Mouse (Mus musculus) testis, postnatal 10 days (tissue): Measurements from ENCODE around the gene Sfxn3.
A peak's percentile ranks its signal among the peaks of the same experiment; 100 is the strongest.

Experiments
- DNase-seq: peaks from one replicate; pipeline ENCODE4 v3.0.0; 2021; ENCODE audit warnings: low spot score

The Sfxn3 gene

DNA sequence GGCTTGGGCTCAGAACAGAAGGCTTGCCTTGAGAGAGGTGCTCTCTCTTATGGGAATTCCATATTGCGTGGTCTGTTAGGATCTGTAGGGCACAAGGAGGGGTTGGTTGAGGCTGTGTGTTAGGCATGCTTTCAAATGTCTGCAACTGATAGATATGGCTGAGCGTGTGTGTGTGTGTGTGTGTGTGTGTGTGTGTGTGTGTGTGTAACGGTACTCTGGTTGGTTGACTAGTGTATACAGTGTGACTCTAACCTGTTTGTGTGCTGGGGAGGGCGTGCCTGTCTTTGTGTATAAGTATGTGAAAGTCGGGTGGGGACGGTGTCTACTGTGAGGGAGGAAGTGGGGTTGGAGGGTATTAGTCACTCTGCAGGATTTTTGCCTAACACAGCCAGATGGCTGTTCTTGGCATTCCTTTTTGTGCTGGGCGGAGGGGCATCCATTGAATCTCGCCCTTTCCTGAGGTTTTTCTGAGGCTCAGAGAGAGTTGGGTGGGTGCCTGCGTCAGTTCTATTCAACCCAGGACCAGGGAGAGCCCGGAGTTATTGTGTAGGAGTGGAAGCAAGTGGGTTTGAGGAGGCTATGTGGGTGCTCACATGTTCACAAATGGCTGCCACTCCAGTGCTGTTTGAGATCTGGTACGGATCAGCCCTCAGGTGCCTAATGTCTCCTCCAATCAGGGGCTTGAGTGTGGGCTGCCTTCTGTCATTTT lies 786 bp downstream of the Sfxn3 start:
- DNase-seq = peak; percentile 62

- no peak for DNase-seq
These were observed 1.5 kb downstream of the Sfxn3 start for GRCm38 (mm10) chr19:45048644-45049365.

- no peak for DNase-seq
These were observed 2.2 kb downstream of the Sfxn3 start for GRCm38 (mm10) chr19:45049523-45049922.

DNA sequence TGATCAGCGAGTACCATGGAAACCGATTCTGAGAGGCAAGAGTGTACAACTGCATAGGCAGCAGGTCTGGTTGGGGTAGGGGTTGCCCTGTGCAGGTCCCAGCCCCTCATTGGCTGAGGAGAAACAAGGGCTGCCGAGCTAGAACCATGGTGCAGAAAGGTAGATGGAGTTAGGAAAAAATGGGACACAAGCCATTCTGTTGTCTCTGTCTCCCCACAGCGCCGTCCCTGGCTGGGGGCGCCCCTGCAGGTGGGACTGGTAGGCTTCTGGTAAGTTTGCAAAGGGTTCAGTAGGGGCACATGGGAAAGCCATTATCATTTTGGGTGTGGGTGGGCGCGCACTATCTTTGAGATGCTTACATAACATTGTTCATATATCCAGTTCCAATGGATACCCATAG lies 6.1 kb downstream of the Sfxn3 start:
- no peak for DNase-seq

- no peak for DNase-seq
These were observed 7.8 kb downstream of the Sfxn3 start for GRCm38 (mm10) chr19:45054892-45055690.

GRCm38 (mm10) chr19:45056364-45056763 lies 9.1 kb downstream of the Sfxn3 start:
- DNase-seq = peak; percentile 47

DNA sequence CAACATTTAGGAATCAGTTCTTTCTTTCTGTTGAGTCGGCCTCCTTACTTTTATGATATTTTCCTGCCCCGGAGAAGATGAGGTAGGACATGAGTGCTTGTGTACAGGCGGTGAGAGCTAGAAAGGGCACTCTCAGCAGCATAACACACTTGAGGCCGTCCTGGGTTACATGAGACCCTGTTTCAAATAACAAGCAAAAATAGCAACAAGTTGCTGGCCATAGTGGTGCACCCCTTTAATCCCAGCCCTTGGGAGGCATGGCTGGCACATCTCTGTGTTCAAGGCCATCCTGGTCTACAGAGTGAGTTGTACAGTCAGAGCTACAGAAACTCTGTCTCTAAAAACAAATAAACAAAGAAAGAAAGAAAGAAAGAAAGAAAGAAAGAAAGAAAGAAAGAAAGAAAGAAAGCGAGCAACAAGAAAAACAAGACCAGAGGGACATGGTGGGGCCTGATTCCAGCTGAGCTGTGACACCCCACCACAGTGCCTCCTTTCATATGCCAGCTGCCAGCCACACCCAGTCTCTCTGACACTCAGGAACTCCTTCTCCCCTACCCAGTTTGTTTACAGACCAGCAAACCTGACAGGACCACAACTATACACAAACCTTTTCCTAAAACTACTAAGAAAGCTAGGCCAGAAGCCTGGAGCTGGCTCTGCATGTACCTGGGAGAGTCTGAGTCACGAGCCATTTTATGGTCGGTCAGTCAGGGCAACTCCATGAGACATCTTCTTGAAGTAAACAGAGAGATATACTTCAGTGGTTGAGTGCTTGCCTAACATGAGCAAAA lies 9.8 kb downstream of the Sfxn3 start:
- DNase-seq = no peak

GRCm38 (mm10) chr19:45057724-45058112 lies 10.4 kb downstream of the Sfxn3 start:
- DNase-seq = no peak

DNA sequence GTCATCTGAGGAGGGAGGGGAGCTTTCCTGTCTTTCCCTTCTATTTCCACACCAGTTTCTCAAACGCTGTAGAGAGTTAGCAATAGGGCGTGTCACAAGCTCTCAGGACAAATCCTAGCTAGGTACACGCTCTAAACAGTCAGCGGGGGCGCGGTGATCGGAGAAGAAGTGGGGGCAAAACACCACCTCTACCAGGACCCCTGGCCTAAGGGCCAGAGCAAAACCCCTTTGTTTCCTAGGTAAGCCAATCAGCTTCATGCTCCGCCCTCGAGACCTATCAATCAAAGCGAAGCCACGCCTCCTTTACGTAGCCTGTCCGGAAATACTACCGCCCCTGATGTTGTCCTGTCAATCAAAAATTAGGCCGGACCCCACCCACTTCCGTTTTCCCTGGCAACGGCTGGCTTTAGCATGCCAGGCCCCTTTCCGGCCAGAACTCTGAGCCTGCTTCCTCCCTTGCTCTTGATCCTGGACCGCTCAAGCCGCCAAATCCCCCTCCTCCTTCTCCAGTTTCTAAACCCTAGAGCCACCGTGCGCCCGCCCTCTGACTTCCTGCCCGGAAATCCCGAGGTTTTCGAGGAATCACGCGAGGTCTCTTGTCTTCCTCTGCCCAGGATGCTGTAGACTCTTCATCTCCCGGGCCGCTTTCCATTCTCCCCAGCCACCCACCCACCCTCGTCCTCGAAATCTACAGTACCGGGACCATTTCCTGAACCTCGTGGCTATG lies 11.0 kb downstream of the Sfxn3 start:
- peak; percentile 95 for DNase-seq

DNA sequence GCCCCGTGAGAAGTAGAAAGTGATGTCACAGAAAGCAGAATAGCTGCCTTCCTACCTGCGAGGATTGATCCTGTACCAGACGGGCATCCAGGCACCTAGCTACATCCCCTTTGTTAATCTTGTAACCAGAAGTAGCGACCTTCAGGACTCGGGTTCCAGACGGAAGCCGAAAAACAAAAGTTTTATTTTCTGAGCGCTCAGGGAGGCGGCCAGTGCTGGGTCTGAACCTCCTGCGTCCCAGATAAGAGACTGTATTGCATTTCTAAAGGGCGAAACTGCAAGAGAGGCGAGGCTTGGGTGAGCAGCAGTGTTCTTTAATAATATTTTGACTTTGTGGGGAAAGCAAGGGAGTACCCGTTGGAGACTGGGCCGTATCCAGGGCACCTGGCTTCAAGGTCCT lies 11.5 kb downstream of the Sfxn3 start:
- DNase-seq = peak; percentile 53

GRCm38 (mm10) chr19:45063565-45064292 lies 16.4 kb downstream of the Sfxn3 start:
- peak; percentile 58 for DNase-seq

- peak; percentile 43 for DNase-seq
These were observed 17.9 kb downstream of the Sfxn3 start for GRCm38 (mm10) chr19:45065226-45065625.

- DNase-seq = no peak
These were observed 19.9 kb downstream of the Sfxn3 start for GRCm38 (mm10) chr19:45067170-45067569.

GRCm38 (mm10) chr19:45067758-45068510 lies 20.6 kb downstream of the Sfxn3 start:
- no peak for DNase-seq

- DNase-seq = peak; percentile 96
These were observed 26.7 kb downstream of the Sfxn3 start for GRCm38 (mm10) chr19:45073871-45074542.

GRCm38 (mm10) chr19:45074580-45075322 lies 27.4 kb downstream of the Sfxn3 start, which contains the start of gene Kazald1:
TSS of gene Kazald1 (plus strand) at chr19:45075241.
- DNase-seq = peak; percentile 97

- peak; percentile 68 for DNase-seq
These were observed 28.2 kb downstream of the Sfxn3 start for GRCm38 (mm10) chr19:45075323-45076035.
